Mouse (Mus musculus) heart, postnatal 0 days (tissue): ENCODE results near the gene 5730455P16Rik. TPM values are rescaled to one million over a fixed set of nuclear protein-coding genes. Genes with fewer than 3 reads are reported as not detected.

Source experiments
- ATAC-seq: fragments of 200-750 bp; cut with Nextera tagmentation; 2 replicates; pipeline ENCODE4 v1.8.0; 2017; ENCODE audit warnings: low read depth, moderate number of reproducible peaks, moderate library complexity; ENCODE audit not compliant: insufficient read depth
- DNase-seq: peaks from one replicate; pipeline ENCODE4 v3.0.0-alpha.2; 2016; ENCODE audit warnings: low spot score
- H3K27ac ChIP-seq: fragments of 300-500 bp; sonication (generic); 2 replicates; pipeline ENCODE4 v1.5.1; 2014; ENCODE audit warnings: low read depth, mild to moderate bottlenecking
- H3K27me3 ChIP-seq: fragments of 300-500 bp; sonication (generic); 2 replicates; pipeline ENCODE4 v1.6.1; 2014; ENCODE audit warnings: low read length, mixed read lengths; ENCODE audit not compliant: control insufficient read depth, insufficient read depth
- H3K36me3 ChIP-seq: fragments of 300-500 bp; sonication (generic); replicated peaks from 2 replicates; pipeline ENCODE4 v1.6.1; 2014; ENCODE audit warnings: low read length, mixed read lengths; ENCODE audit not compliant: control insufficient read depth, insufficient read depth
- H3K4me1 ChIP-seq: fragments of 300-500 bp; sonication (generic); 2 replicates; pipeline ENCODE4 v1.6.1; 2014; ENCODE audit warnings: antibody characterized with exemption; ENCODE audit not compliant: control insufficient read depth, insufficient read depth
- H3K4me2 ChIP-seq: fragments of 300-500 bp; sonication (generic); 2 replicates; pipeline ENCODE4 v1.6.1; 2014; ENCODE audit warnings: low read depth, mild to moderate bottlenecking, low read length, moderate library complexity
- H3K4me3 ChIP-seq: fragments of 300-500 bp; sonication (generic); 2 replicates; pipeline ENCODE4 v1.5.1; 2014; ENCODE audit warnings: low read depth, low read length
- H3K9ac ChIP-seq: fragments of 300-500 bp; sonication (generic); replicated peaks from 2 replicates; pipeline ENCODE4 v1.6.1; 2014; ENCODE audit warnings: low read depth, low read length, mixed read lengths
- H3K9me3 ChIP-seq: fragments of 300-500 bp; sonication (generic); replicated peaks from 2 replicates; pipeline ENCODE4 v1.6.1; 2016; ENCODE audit warnings: low read length; ENCODE audit not compliant: control insufficient read depth
- CTCF ChIP-seq: IDR thresholded peaks from 2 replicates; pipeline ENCODE4 v1.5.1; 2016; ENCODE audit warnings: antibody characterized with exemption, control low read depth, low read depth
- EP300 ChIP-seq: IDR thresholded peaks from 2 replicates; pipeline ENCODE4 v1.6.1; 2016; ENCODE audit warnings: antibody characterized with exemption, low read depth
- WGBS: fragments of 180-500 bp; shearing (Covaris S2); extraction: QIAGEN DNeasy Blood & Tissue Kit; methylation state at CpG from one replicate; pipeline ENCODE4 v1.1.7; 2014; 5-methylcytosine and 5-hydroxymethylcytosine counted together
- polyA plus RNA-seq: library from polyadenylated mRNA; unstranded; fragments of >200 nt; fragmentation: Nextera tagmentation; extraction: Ambion mirVana; gene quantifications from 2 replicates; pipeline ENCODE4 v1.2.1, GENCODE M21; 2015
- total RNA-seq: library from RNA; depleted of rRNA; stranded (reverse); fragments of >200 nt; gene quantifications from 2 replicates; pipeline ENCODE4 v1.2.3, GENCODE M21; 2014; ENCODE audit warnings: low replicate concordance

The 5730455P16Rik gene
- total and polyA plus RNA-seq, 2 experiments from 2014 or later = 9.2 to 20.2 TPM

- TF ChIP-seq CTCF (no peak), EP300 (no peak)
- no peak overlapping the region for H3K9ac ChIP-seq
- H3K4me3 ChIP-seq = no peak overlapping the region
- ATAC-seq (no peak), DNase-seq (no peak)
- no peaks in the 10 kb centered on the region for H3K27me3 ChIP-seq
- WGBS = 14% methylated on average over 7 of the region's 7 CpGs
- H3K4me2 ChIP-seq = no peak overlapping the region
- no peaks in the 10 kb centered on the region for H3K36me3 ChIP-seq
- peaks cover 8% of the 10 kb centered on the region for H3K4me1 ChIP-seq
- no peak overlapping the region for H3K27ac ChIP-seq
- no peaks in the 10 kb centered on the region for H3K9me3 ChIP-seq
Measured at GRCm38 (mm10) chr11:80335609-80336350, 42.1 kb downstream of the 5730455P16Rik start.

GRCm38 (mm10) chr11:80332709-80333400 is 45.0 kb downstream of the 5730455P16Rik start:
- TF ChIP-seq EP300 = no peak
- TF ChIP-seq CTCF = no peak
- no peak for ATAC-seq
- no peak overlapping the region for H3K27ac ChIP-seq
- 0 out of 2 replicates have a peak, but pooled peaks cover 9% of the 10 kb centered on the region for H3K27me3 ChIP-seq
- 68% methylated on average over 12 of the region's 12 CpGs for WGBS
- H3K4me2 ChIP-seq = no peak overlapping the region
- no peaks in the 10 kb centered on the region for H3K36me3 ChIP-seq
- no peak overlapping the region for H3K4me3 ChIP-seq
- H3K9ac ChIP-seq = no peak overlapping the region
- peaks cover 8% of the 10 kb centered on the region for H3K4me1 ChIP-seq
- no peaks in the 10 kb centered on the region for H3K9me3 ChIP-seq
- DNase-seq = no peak

DNA sequence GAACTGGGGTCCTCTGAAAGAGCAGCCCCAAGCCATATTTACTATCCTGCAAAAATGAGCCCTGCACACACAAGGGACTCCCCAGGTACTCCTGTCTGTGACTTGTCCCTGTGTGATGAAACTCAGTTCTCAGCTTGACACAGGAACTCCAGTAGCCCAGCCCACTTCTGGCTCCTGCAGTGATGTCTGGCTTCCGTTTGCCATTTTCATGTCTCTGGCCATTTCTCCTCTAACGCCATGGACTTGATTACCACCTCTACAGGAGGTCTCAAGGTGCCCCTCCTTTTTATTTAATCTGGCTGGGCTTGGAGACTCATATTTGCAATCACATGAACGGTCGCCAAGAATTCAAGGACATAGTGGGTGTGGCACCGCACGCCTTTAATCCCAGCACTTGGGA is 53.2 kb downstream of the 5730455P16Rik start:
- no peak overlapping the region for H3K27ac ChIP-seq
- TF ChIP-seq CTCF (no peak), EP300 (no peak)
- H3K27me3 ChIP-seq = 0 out of 2 replicates have a peak, but pooled peaks cover 4% of the 10 kb centered on the region
- no peak overlapping the region for H3K4me2 ChIP-seq
- H3K4me3 ChIP-seq = no peak overlapping the region
- H3K9me3 ChIP-seq = no peaks in the 10 kb centered on the region
- 79% methylated on average over 6 of the region's 6 CpGs for WGBS
- no peaks in the 10 kb centered on the region for H3K36me3 ChIP-seq
- no peak for DNase-seq
- no peak for ATAC-seq
- no peak overlapping the region for H3K9ac ChIP-seq
- H3K4me1 ChIP-seq = no peaks in the 10 kb centered on the region

DNA sequence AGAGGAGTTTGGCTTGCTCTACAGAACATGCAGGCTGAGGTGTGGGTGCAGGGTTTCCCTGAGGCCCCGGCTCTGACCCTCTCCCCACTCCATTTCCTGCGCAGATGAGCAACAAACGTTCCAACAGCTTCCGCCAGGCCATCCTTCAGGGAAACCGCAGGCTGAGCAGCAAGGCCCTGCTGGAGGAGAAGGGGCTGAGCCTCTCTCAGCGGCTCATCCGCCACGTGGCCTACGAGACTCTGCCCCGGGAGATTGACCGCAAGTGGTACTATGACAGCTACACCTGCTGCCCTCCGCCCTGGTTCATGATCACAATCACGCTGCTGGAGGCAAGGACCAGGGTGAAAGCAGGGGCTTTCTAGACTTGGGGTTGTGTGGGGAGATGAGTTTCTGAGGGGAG is 54.6 kb downstream of the 5730455P16Rik start:
- no peak overlapping the region for H3K27ac ChIP-seq
- no peak overlapping the region for H3K4me3 ChIP-seq
- 53% methylated on average over 13 of the region's 13 CpGs for WGBS
- no peaks in the 10 kb centered on the region for H3K27me3 ChIP-seq
- no peak overlapping the region for H3K9ac ChIP-seq
- ATAC-seq = no peak
- no peaks in the 10 kb centered on the region for H3K9me3 ChIP-seq
- TF ChIP-seq CTCF = no peak
- no peak for TF ChIP-seq EP300
- H3K4me2 ChIP-seq = no peak overlapping the region
- no peak for DNase-seq
- H3K36me3 ChIP-seq = no peaks in the 10 kb centered on the region
- no peaks in the 10 kb centered on the region for H3K4me1 ChIP-seq

DNA sequence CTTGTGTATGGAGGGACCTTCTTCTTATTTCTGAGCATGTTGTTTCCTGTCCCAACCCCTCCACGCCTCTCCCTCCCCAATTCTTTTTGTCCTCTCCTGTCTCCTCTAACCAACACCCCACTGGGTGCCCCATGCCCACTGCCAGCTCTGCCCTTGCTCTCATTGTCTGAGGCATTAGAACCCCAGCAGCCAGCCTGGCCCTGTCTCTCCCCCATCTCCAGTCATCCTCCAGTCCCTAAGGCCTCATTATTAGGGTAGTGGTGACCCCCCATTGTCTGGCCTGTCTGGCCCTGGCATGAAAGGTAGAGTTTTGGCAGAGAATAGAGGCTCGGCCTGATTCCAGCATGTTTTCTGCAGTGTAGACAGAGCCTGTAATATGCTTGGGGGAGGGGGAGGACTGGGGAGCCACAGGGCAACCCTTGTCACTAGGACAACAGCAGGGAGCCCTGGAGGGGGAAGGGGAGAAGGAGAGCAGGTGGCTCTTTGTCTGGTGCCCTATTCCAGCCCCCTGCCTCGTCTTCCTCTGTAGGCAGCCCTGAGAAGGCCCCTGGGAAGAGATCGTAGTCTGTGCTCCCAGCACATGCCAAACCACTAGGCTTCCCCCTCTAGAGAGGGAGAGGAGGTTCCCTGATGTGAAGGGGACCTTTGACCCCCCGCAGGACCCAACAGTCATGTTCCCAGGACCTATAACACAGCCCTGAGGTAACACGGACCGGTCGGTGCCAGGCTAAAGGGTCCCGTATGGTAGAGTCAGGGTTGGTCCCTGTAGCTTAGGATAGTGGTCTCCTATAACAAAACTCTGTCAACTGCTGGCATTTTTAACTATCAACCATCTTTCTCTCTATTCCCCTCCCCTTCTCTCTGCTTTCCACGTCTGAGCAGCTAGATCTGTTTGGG is 61.8 kb downstream of the 5730455P16Rik start:
- no peak overlapping the region for H3K4me2 ChIP-seq
- TF ChIP-seq CTCF = no peak
- TF ChIP-seq EP300 = no peak
- peaks cover 7% of the 10 kb centered on the region; the same call in 1 of the 2 replicates for H3K27me3 ChIP-seq
- no peaks in the 10 kb centered on the region for H3K4me1 ChIP-seq
- 55% methylated on average over 10 of the region's 10 CpGs for WGBS
- no peak for ATAC-seq
- no peaks in the 10 kb centered on the region for H3K9me3 ChIP-seq
- no peaks in the 10 kb centered on the region for H3K36me3 ChIP-seq
- H3K9ac ChIP-seq = no peak overlapping the region
- H3K27ac ChIP-seq = no peak overlapping the region
- DNase-seq = no peak
- no peak overlapping the region for H3K4me3 ChIP-seq
